Mouse (Mus musculus) midbrain, postnatal 0 days (tissue): ENCODE measurements at regions not wholly inside any gene's neighbourhood (a gene's known extent, or its start where the extent isn't known, plus 50 kb on each side); places are given as distances from the start of the nearest gene placed in this dataset.
"Not testable (repeated sequence)": the region's sequence is repeated elsewhere in the genome, so short reads cannot be mapped to it uniquely, and the experiment has no call there.

ENCODE experiments used
- ATAC-seq: fragments of 200-750 bp; cut with Nextera tagmentation; 2 replicates; pipeline ENCODE4 v1.8.0; 2017; ENCODE audit warnings: moderate number of reproducible peaks, mild to moderate bottlenecking, moderate TSS enrichment, moderate library complexity; ENCODE audit not compliant: low FRiP score
- DNase-seq: peaks from one replicate; pipeline ENCODE4 v3.0.0-alpha.2; 2015; ENCODE audit warnings: low spot score
- H3K27ac ChIP-seq: fragments of 300-500 bp; sonication (generic); 2 replicates; pipeline ENCODE4 v1.5.1; 2014; ENCODE audit warnings: low read depth, mild to moderate bottlenecking, low read length, mixed read lengths
- H3K27me3 ChIP-seq: fragments of 300-500 bp; sonication (generic); 2 replicates; pipeline ENCODE4 v1.6.1; 2014; ENCODE audit warnings: low read length, control low read depth, mixed read lengths; ENCODE audit not compliant: insufficient read depth
- H3K36me3 ChIP-seq: fragments of 300-500 bp; sonication (generic); 2 replicates; pipeline ENCODE4 v1.6.1; 2014; ENCODE audit warnings: low read length, control low read depth, mixed read lengths; ENCODE audit not compliant: insufficient read depth
- H3K4me1 ChIP-seq: fragments of 300-500 bp; sonication (generic); 2 replicates; pipeline ENCODE4 v1.6.1; 2014; ENCODE audit warnings: mild to moderate bottlenecking, control low read depth, antibody characterized with exemption, low read length, mixed read lengths; ENCODE audit not compliant: insufficient read depth
- H3K4me2 ChIP-seq: fragments of 300-500 bp; sonication (generic); 2 replicates; pipeline ENCODE4 v1.6.1; 2014; ENCODE audit warnings: low read depth, mild to moderate bottlenecking, low read length, mixed read lengths; ENCODE audit not compliant: poor library complexity, severe bottlenecking
- H3K4me3 ChIP-seq: fragments of 300-500 bp; sonication (generic); 2 replicates; pipeline ENCODE4 v1.5.1; 2014; ENCODE audit warnings: low read depth, mild to moderate bottlenecking, low read length, moderate library complexity
- H3K9ac ChIP-seq: fragments of 300-500 bp; sonication (generic); replicated peaks from 2 replicates; pipeline ENCODE4 v1.6.1; 2014; ENCODE audit warnings: mild to moderate bottlenecking, low read length, moderate library complexity, mixed read lengths; ENCODE audit not compliant: poor library complexity, severe bottlenecking
- H3K9me3 ChIP-seq: fragments of 300-500 bp; sonication (generic); 2 replicates; pipeline ENCODE4 v1.6.1; 2016; ENCODE audit warnings: low read length, control low read depth
- CTCF ChIP-seq: IDR thresholded peaks from 2 replicates; pipeline ENCODE4 v1.5.1; 2016; ENCODE audit warnings: antibody characterized with exemption, mild to moderate bottlenecking
- WGBS: fragments of 180-500 bp; shearing (Covaris S2); extraction: QIAGEN DNeasy Blood & Tissue Kit; methylation state at CpG from one replicate; pipeline ENCODE4 v1.1.7; 2014; 5-methylcytosine and 5-hydroxymethylcytosine counted together

DNA sequence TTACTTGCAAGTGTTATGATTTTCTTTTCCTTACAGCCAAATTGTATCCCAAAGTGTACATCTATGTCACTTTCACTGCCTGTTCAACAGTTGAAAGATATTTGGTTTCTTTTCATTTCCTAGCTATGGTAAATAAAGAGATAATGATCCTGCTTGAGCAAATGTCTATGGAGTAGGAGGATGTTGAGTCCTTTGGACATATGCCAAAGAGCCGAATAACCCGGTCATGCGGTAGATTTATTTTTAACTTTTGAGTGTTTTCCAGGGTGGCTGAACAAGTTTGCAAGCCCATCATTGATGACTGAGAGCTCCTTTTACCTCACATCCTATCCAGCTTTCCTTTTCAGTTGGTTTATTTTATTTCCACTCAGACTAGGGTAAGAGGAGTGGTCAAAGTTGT, 881.7 kb upstream of the Foxg1 start:
- 90% methylated on average over 3 of the region's 3 CpGs for WGBS
- no peak for TF ChIP-seq CTCF
- ATAC-seq (no peak), DNase-seq (no peak)
- H3K4me3 ChIP-seq = no peak overlapping the region
- no peak overlapping the region for H3K27ac ChIP-seq
- H3K4me1 ChIP-seq = no peaks in the 10 kb centered on the region
- no peak overlapping the region for H3K9ac ChIP-seq
- no peaks in the 10 kb centered on the region for H3K27me3 ChIP-seq
- H3K4me2 ChIP-seq = no peak overlapping the region
- no peaks in the 10 kb centered on the region for H3K36me3 ChIP-seq
- H3K9me3 ChIP-seq = no peaks in the 10 kb centered on the region

DNA sequence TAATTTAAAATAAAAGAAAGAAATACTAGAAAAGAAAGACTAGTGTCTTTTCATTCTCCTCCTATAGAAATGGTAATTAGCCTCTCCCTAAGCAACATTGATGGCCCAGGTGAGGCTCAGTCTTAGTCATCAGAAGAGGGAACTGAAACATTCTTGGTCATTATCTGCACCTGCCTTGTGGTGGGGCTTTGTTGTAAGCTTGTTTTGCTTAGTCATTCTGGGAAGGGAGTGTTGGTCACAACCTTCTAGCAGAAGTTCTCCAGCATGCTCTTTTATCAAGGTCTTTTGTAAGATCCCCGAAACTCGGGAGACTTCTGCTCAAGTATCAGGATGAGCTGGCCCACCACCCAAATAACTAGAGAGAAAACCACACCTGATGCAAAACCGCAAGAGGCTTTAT, 870.9 kb upstream of the Foxg1 start:
- H3K27ac ChIP-seq = no peak overlapping the region
- no peak overlapping the region for H3K4me2 ChIP-seq
- DNase-seq (no peak), ATAC-seq (no peak)
- no peaks in the 10 kb centered on the region for H3K9me3 ChIP-seq
- TF ChIP-seq CTCF = no peak
- no peaks in the 10 kb centered on the region for H3K36me3 ChIP-seq
- no peak overlapping the region for H3K4me3 ChIP-seq
- H3K27me3 ChIP-seq = no peaks in the 10 kb centered on the region
- WGBS = 82% methylated on average over 3 of the region's 3 CpGs
- H3K9ac ChIP-seq = no peak overlapping the region
- H3K4me1 ChIP-seq = no peaks in the 10 kb centered on the region

DNA sequence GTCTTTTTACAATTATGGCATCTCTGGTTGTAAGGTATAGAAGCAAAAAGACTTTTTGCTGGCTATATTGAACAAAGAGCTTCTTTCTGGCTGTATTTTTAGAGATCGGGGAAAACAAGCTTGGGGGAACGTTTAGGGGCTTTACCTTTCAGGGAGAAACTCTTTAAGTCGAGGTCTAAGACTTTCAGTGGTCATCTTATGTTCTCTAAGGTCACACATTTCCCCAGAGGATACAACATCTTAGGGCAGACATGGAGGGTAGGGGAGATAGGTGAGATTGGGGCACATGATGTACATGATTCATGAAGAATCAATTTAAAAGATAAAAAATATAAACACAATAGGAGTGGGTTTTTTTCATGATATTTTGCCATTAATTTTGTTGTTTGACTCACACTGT, 870.2 kb upstream of the Foxg1 start:
- no peak for TF ChIP-seq CTCF
- Histone ChIP-seq H3K9ac (no peak overlapping the region), H3K4me2 (no peak overlapping the region), H3K27ac (no peak overlapping the region), H3K9me3 (no peaks in the 10 kb centered on the region), H3K4me3 (no peak overlapping the region), H3K4me1 (no peaks in the 10 kb centered on the region), H3K36me3 (no peaks in the 10 kb centered on the region), H3K27me3 (no peaks in the 10 kb centered on the region)
- DNase-seq = no peak
- WGBS = 81% methylated on average over 3 of the region's 3 CpGs
- no peak for ATAC-seq

DNA sequence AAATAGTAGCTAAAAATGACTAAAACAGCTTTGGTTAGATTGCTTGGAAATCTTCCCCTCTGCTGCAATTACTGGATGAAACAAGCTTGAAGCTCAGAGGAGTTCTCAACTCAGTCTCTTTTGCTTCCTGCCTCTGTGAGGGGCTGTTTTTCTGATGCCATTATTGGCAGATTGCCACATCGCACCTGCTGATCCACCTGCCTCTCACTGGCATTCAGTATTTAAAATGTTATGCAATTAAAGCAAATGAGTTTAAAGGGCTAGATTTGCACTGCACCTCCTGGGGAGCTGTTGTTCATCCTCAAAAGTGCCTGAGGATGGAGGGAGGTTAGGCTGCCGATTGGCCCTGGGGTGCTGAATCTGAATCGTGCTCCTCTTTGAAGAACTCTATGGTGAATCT, 860.5 kb upstream of the Foxg1 start:
- Histone ChIP-seq H3K36me3 (no peaks in the 10 kb centered on the region), H3K4me2 (no peak overlapping the region), H3K4me3 (no peak overlapping the region), H3K27ac (no peak overlapping the region), H3K27me3 (no peaks in the 10 kb centered on the region), H3K9me3 (no peaks in the 10 kb centered on the region), H3K4me1 (no peaks in the 10 kb centered on the region), H3K9ac (no peak overlapping the region)
- peak; percentile 50 for DNase-seq
- no peak for ATAC-seq
- WGBS = 39% methylated on average over 3 of the region's 3 CpGs
- no peak for TF ChIP-seq CTCF

DNA sequence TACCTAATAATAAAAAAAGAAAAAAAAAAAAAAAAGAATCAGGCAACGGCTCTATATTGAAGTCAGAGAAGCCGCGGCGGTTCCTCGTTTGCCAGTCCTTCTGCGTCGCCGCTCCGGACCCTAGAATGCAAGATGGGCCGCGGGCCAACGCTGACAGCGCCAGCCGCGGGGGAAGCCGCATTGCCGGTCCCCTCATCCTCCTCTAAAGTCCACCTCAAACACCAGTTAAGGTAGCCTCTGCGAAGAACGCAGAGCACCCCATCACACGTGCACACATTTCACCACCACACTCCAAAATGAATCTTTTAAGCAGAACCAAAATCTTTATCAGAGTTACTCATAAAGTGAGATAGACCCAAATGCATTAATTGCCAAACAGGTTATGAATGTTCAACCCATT, 822.8 kb upstream of the Foxg1 start:
- H3K9me3 ChIP-seq, H3K36me3 ChIP-seq, H3K4me1 ChIP-seq, H3K4me3 ChIP-seq, H3K9ac ChIP-seq, DNase-seq, H3K4me2 ChIP-seq, H3K27ac ChIP-seq, H3K27me3 ChIP-seq, ATAC-seq: not testable (repeated sequence)
- WGBS = 91% methylated on average over 20 of the region's 20 CpGs

GRCm38 (mm10) chr12:48604401-48605197, 777.9 kb upstream of the Foxg1 start:
- TF ChIP-seq CTCF = no peak
- H3K9me3 ChIP-seq = no peaks in the 10 kb centered on the region
- no peak for ATAC-seq
- H3K9ac ChIP-seq = no peak overlapping the region
- WGBS = 87% methylated on average over 5 of the region's 5 CpGs
- no peaks in the 10 kb centered on the region for H3K4me1 ChIP-seq
- DNase-seq = no peak
- no peaks in the 10 kb centered on the region for H3K27me3 ChIP-seq
- H3K27ac ChIP-seq = no peak overlapping the region
- no peak overlapping the region for H3K4me2 ChIP-seq
- no peak overlapping the region for H3K4me3 ChIP-seq
- H3K36me3 ChIP-seq = no peaks in the 10 kb centered on the region
